Mouse (Mus musculus) stomach, embryonic 16.5 days (tissue): ENCODE data around the gene Apoc1. TPM values are rescaled to one million over a fixed set of nuclear protein-coding genes. Genes with fewer than 3 reads are reported as not detected.

Source experiments
- ATAC-seq: fragments of 200-750 bp; cut with Nextera tagmentation; 2 replicates; pipeline ENCODE4 v1.8.0; 2017; ENCODE audit warnings: moderate number of reproducible peaks, moderate TSS enrichment; ENCODE audit not compliant: insufficient read depth, low FRiP score
- H3K27ac ChIP-seq: fragments of 300-500 bp; sonication (generic); 2 replicates; pipeline ENCODE4 v1.5.1; 2014; ENCODE audit warnings: low read length
- H3K27me3 ChIP-seq: fragments of 300-500 bp; sonication (generic); 2 replicates; pipeline ENCODE4 v1.6.1; 2014; ENCODE audit warnings: low read length, control low read depth, mixed read lengths; ENCODE audit not compliant: control insufficient read depth, insufficient read depth
- H3K36me3 ChIP-seq: fragments of 300-500 bp; sonication (generic); 2 replicates; pipeline ENCODE4 v1.6.1; 2014; ENCODE audit warnings: low read length; ENCODE audit not compliant: control insufficient read depth, insufficient read depth
- H3K4me1 ChIP-seq: fragments of 300-500 bp; sonication (generic); 2 replicates; pipeline ENCODE4 v1.6.1; 2014; ENCODE audit warnings: low read length, control low read depth, mixed read lengths; ENCODE audit not compliant: control insufficient read depth, insufficient read depth
- H3K4me2 ChIP-seq: fragments of 300-500 bp; sonication (generic); 2 replicates; pipeline ENCODE4 v1.6.1; 2014; ENCODE audit warnings: low read depth, low read length, mixed read lengths
- H3K4me3 ChIP-seq: fragments of 300-500 bp; sonication (generic); replicated peaks from 2 replicates; pipeline ENCODE4 v1.5.1; 2014; ENCODE audit warnings: mild to moderate bottlenecking, low read length
- H3K9ac ChIP-seq: fragments of 300-500 bp; sonication (generic); 2 replicates; pipeline ENCODE4 v1.6.1; 2014; ENCODE audit warnings: low read length
- H3K9me3 ChIP-seq: fragments of 300-500 bp; sonication (generic); replicated peaks from 2 replicates; pipeline ENCODE4 v1.6.1; 2016; ENCODE audit warnings: low read length, control low read depth; ENCODE audit not compliant: control insufficient read depth
- WGBS: fragments of 180-500 bp; shearing (Covaris S2); extraction: QIAGEN DNeasy Blood & Tissue Kit; methylation state at CpG from one replicate; pipeline ENCODE4 v1.1.7; 2014; 5-methylcytosine and 5-hydroxymethylcytosine counted together
- polyA plus RNA-seq: library from polyadenylated mRNA; unstranded; fragments of >200 nt; fragmentation: Nextera tagmentation; extraction: Ambion mirVana; gene quantifications from 2 replicates; pipeline ENCODE4 v1.2.1, GENCODE M21; 2015

Apoc1 gene
- polyA plus RNA-seq, 1 experiment from 2014 or later: 53.4 TPM

GRCm38 (mm10) chr7:19722754-19723195 lies 30.3 kb upstream of the Apoc1 start:
- peak; percentile 53 for ATAC-seq
- H3K4me2 ChIP-seq: no peak overlapping the region
- no peak overlapping the region for H3K4me3 ChIP-seq
- peaks cover 4% of the 10 kb centered on the region for H3K9me3 ChIP-seq
- H3K27me3 ChIP-seq: no peaks in the 10 kb centered on the region
- peak overlapping the region; percentile 16; the same call in 1 of the 2 replicates for H3K27ac ChIP-seq
- H3K9ac ChIP-seq: no peak overlapping the region
- H3K36me3 ChIP-seq: peaks cover 43% of the 10 kb centered on the region
- 81% methylated on average over 6 of the region's 6 CpGs for WGBS
- no peaks in the 10 kb centered on the region for H3K4me1 ChIP-seq

- peaks cover 31% of the 10 kb centered on the region for H3K36me3 ChIP-seq
- no peak for ATAC-seq
- 91% methylated on average over 4 of the region's 4 CpGs for WGBS
- H3K4me2 ChIP-seq: no peak overlapping the region
- no peaks in the 10 kb centered on the region for H3K27me3 ChIP-seq
- H3K27ac ChIP-seq: no peak overlapping the region
- peaks cover 13% of the 10 kb centered on the region for H3K4me1 ChIP-seq
- no peak overlapping the region for H3K9ac ChIP-seq
- peaks cover 4% of the 10 kb centered on the region for H3K9me3 ChIP-seq
- H3K4me3 ChIP-seq: no peak overlapping the region
Observed at GRCm38 (mm10) chr7:19719200-19719599, 26.7 kb upstream of the Apoc1 start.

GRCm38 (mm10) chr7:19718297-19718952 lies 26.0 kb upstream of the Apoc1 start:
- no peak overlapping the region for H3K4me3 ChIP-seq
- peaks cover 16% of the 10 kb centered on the region for H3K4me1 ChIP-seq
- peaks cover 24% of the 10 kb centered on the region for H3K36me3 ChIP-seq
- peaks cover 4% of the 10 kb centered on the region for H3K9me3 ChIP-seq
- no peak overlapping the region for H3K9ac ChIP-seq
- no peaks in the 10 kb centered on the region for H3K27me3 ChIP-seq
- no peak overlapping the region for H3K27ac ChIP-seq
- no peak for ATAC-seq
- no peak overlapping the region for H3K4me2 ChIP-seq
- WGBS: 91% methylated on average over 5 of the region's 5 CpGs

- H3K36me3 ChIP-seq: peaks cover 16% of the 10 kb centered on the region
- ATAC-seq: no peak
- WGBS: 81% methylated on average over 4 of the region's 4 CpGs
Observed at GRCm38 (mm10) chr7:19717346-19717745, 24.9 kb upstream of the Apoc1 start.

GRCm38 (mm10) chr7:19716822-19717221 lies 24.4 kb upstream of the Apoc1 start:
- Histone ChIP-seq H3K36me3 (peaks cover 16% of the 10 kb centered on the region), H3K9me3 (peaks cover 4% of the 10 kb centered on the region), H3K9ac (no peak overlapping the region), H3K4me3 (peak overlapping the region; percentile 43), H3K4me1 (peaks cover 16% of the 10 kb centered on the region), H3K4me2 (peak overlapping the region; percentile 73; the same call in 1 of the 2 replicates), H3K27me3 (no peaks in the 10 kb centered on the region), H3K27ac (peak overlapping the region; percentile 90)
- WGBS: 79% methylated on average over 2 of the region's 2 CpGs
- ATAC-seq: no peak

More at GRCm38 (mm10) chr7:19717346-19717745, 24.9 kb upstream of the Apoc1 start:
- H3K4me2 ChIP-seq: no peak overlapping the region
- H3K4me3 ChIP-seq: no peak overlapping the region
- H3K27ac ChIP-seq: no peak overlapping the region
- H3K9me3 ChIP-seq: peaks cover 4% of the 10 kb centered on the region
- no peak overlapping the region for H3K9ac ChIP-seq
- peaks cover 16% of the 10 kb centered on the region for H3K4me1 ChIP-seq
- H3K27me3 ChIP-seq: no peaks in the 10 kb centered on the region

- peak overlapping the region; percentile 62 for H3K9ac ChIP-seq
- peak overlapping the region; percentile 43 for H3K4me3 ChIP-seq
- WGBS: 4% methylated on average over 18 of the region's 18 CpGs
- peaks cover 19% of the 10 kb centered on the region for H3K36me3 ChIP-seq
- no peaks in the 10 kb centered on the region for H3K27me3 ChIP-seq
- peak overlapping the region; percentile 73 for H3K4me2 ChIP-seq
- peaks cover 16% of the 10 kb centered on the region for H3K4me1 ChIP-seq
- peak overlapping the region; percentile 90 for H3K27ac ChIP-seq
- no peak for ATAC-seq
- peaks cover 2% of the 10 kb centered on the region for H3K9me3 ChIP-seq
Observed at GRCm38 (mm10) chr7:19716055-19716682, 23.7 kb upstream of the Apoc1 start.

GRCm38 (mm10) chr7:19715239-19716054 lies 23.0 kb upstream of the Apoc1 start, which contains the start of gene Tomm40:
TSS of gene Tomm40 (minus strand) at chr7:19715438.
- H3K36me3 ChIP-seq: peaks cover 11% of the 10 kb centered on the region; the same call in 1 of the 2 replicates
- no peaks in the 10 kb centered on the region for H3K9me3 ChIP-seq
- H3K4me2 ChIP-seq: peak within 1 kb of the TSS; percentile 85
- peak within 1 kb of the TSS; percentile 90 for H3K27ac ChIP-seq
- H3K4me3 ChIP-seq: peak within 1 kb of the TSS; percentile 100
- H3K4me1 ChIP-seq: peaks cover 16% of the 10 kb centered on the region
- H3K9ac ChIP-seq: peak within 1 kb of the TSS; percentile 97
- under 1% methylated on average over 49 of the region's 59 CpGs for WGBS
- no peaks in the 10 kb centered on the region for H3K27me3 ChIP-seq
- peak; percentile 98 for ATAC-seq

- peak overlapping the region; percentile 100 for H3K4me3 ChIP-seq
- ATAC-seq: no peak
- peak overlapping the region; percentile 80 for H3K27ac ChIP-seq
- peak overlapping the region; percentile 97 for H3K9ac ChIP-seq
- H3K4me1 ChIP-seq: peaks cover 16% of the 10 kb centered on the region
- H3K9me3 ChIP-seq: no peaks in the 10 kb centered on the region
- H3K4me2 ChIP-seq: peak overlapping the region; percentile 85
- H3K27me3 ChIP-seq: no peaks in the 10 kb centered on the region
- peaks cover 8% of the 10 kb centered on the region; the same call in 1 of the 2 replicates for H3K36me3 ChIP-seq
- under 1% methylated on average over 39 of the region's 39 CpGs for WGBS
Observed at GRCm38 (mm10) chr7:19714836-19715235, 22.4 kb upstream of the Apoc1 start.
